Mouse (Mus musculus) lung, adult 18-20 months (tissue): ENCODE results near the gene Ssxb1.
"Not testable (repeated sequence)": the region's sequence is repeated elsewhere in the genome, so short reads cannot be mapped to it uniquely, and the experiment has no call there.

ENCODE experiments used
- DNase-seq, 2 experiments: peaks; one replicate each; pipeline ENCODE4 v3.0.0; 2022; ENCODE audit warnings: mixed read lengths in 2 of 2

The Ssxb1 gene

DNA sequence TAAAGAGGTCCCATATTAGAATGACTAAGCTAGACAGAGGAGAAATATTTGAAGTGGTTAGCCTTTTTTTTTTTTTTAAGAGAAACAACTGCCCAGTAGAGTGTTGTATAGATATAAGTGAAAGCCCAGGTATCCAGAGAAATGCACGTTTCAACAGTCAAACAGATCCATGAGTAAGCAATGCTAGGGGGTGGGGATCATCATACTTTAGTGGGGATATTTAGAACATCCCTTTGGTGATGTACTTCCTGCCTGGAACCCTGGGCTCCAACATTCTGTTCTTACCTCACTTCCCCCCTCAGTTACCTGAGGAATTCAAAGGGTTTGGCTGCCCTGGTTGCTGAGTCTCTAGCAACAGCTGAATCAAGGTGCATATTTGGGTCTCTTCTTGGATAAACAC is at the start of gene Ssxb1:
Ssxb1 (plus strand) TSS at position 301 of the 400 bp plus-strand sequence.
- DNase-seq, result not testable (repeated sequence)

GRCm38 (mm10) chrX:8366678-8367077 is 46.4 kb upstream of the Ssxb1 start, which contains the start of gene Ssxb9:
Gene Ssxb9 (plus strand): TSS chrX:8366978.
- not testable (repeated sequence) for DNase-seq

GRCm38 (mm10) chrX:8461626-8462025 is 48.5 kb downstream of the Ssxb1 start, which contains the start of gene Ssxb2:
Gene Ssxb2 (minus strand): TSS chrX:8461726.
- DNase-seq, result not testable (repeated sequence)
